Mouse (Mus musculus): ENCODE data around the gene Plpp2. TPM values are rescaled to one million over a fixed set of nuclear protein-coding genes. Genes with fewer than 3 reads are reported as not detected.

Plpp2 gene
- total and polyA plus RNA-seq, 2 experiments from 2014 or later: 5.0 to 11.7 TPM

DNA sequence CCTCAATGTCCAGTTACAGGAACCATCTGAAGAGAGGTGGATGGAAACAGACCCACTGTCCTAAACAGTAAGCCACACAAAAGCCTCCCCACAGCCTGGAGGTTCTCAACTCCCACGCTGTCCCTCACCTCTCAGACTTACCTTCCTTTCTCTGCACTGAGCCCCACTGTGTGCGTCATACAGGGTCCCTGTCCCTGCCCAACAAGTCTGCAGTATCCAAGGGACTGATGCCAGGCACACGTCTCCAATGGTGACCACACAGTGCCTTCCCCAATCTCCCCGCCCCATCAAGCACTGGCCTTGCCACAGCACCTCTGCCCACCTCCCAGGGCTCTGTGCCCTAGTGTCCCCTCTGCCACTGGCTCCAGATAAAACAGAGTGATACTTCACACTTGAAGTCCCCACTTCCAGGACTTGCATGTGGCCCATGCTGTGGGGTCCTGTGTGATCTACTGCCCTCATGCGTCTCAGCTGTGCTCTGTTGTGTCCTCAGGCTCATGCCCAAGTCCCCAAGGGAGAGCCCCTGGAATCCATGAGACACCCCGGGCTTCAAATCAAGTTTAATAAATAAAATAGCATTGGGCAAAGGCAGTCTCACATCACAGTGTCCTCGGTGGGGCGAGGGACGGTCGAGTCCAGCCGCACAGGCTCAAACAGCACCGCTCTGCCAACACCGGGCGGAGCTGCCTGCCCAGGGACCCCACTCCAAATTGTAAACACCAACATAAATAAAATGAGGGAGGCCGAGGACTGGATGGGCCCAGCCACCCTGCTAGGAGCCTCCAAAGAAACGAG, 6.3 kb upstream of the Plpp2 start:
- H3K36me3 ChIP-seq (replicated peaks; ENCODE audit: control insufficient read depth, insufficient read depth, low read length): peaks cover 58% of the 10 kb centered on the region
- 95% methylated on average over 16 of the region's 16 CpGs for WGBS
- ATAC-seq (ENCODE audit: insufficient read depth, low read depth) (no peak), DNase-seq (ENCODE audit: low spot score) (no peak)
- no peak overlapping the region for H3K27ac ChIP-seq (ENCODE audit: low read depth)
- H3K4me2 ChIP-seq (ENCODE audit: low read depth, low read length): no peak overlapping the region
- no peaks in the 10 kb centered on the region for H3K27me3 ChIP-seq (ENCODE audit: control insufficient read depth, insufficient read depth, low read length)
- H3K9ac ChIP-seq (replicated peaks; ENCODE audit: low read depth, low read length): no peak overlapping the region
- TF ChIP-seq EP300 (IDR thresholded peaks at IDR 0.05; ENCODE audit: low read depth) (no peak), CTCF (IDR thresholded peaks at IDR 0.05; ENCODE audit: low read depth) (no peak)
- peaks cover 5% of the 10 kb centered on the region; the same call in 1 of the 2 replicates for H3K4me1 ChIP-seq (ENCODE audit: control insufficient read depth, insufficient read depth)
- no peaks in the 10 kb centered on the region for H3K9me3 ChIP-seq (replicated peaks; ENCODE audit: control insufficient read depth, low read length)
- H3K4me3 ChIP-seq (ENCODE audit: low read depth, low read length): no peak overlapping the region

DNA sequence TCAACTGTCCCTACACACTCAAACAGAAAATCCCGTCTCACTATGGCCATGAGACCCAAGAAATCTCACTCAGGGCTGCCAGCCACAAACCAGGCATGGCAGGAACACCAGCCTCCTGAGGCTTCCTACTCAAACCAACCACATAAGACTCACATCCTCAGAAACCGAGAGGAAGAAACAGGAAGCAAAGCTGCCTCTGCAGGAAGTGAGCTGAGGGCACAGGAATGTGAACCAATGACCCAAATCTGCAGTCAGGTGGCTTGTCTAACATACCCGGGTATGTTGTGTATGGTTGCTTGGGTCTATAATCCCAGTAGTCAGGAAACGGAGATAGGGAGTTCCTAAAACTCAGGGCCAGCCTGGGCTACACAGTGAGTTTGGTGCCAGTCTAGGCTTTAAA, 5.3 kb upstream of the Plpp2 start:
- WGBS: 53% methylated on average over 4 of the region's 4 CpGs
- peaks cover 2% of the 10 kb centered on the region; the same call in 1 of the 2 replicates for H3K4me1 ChIP-seq (ENCODE audit: control insufficient read depth, insufficient read depth)
- peaks cover 9% of the 10 kb centered on the region; the same call in 1 of the 2 replicates for H3K27me3 ChIP-seq (ENCODE audit: control insufficient read depth, insufficient read depth, low read length)
- peaks cover 48% of the 10 kb centered on the region for H3K36me3 ChIP-seq (replicated peaks; ENCODE audit: control insufficient read depth, insufficient read depth, low read length)
- TF ChIP-seq EP300 (IDR thresholded peaks at IDR 0.05; ENCODE audit: low read depth): no peak
- no peak for TF ChIP-seq CTCF (IDR thresholded peaks at IDR 0.05; ENCODE audit: low read depth)
- H3K27ac ChIP-seq (ENCODE audit: low read depth): no peak overlapping the region
- H3K4me2 ChIP-seq (ENCODE audit: low read depth, low read length): no peak overlapping the region
- DNase-seq (ENCODE audit: low spot score) (no peak), ATAC-seq (ENCODE audit: insufficient read depth, low read depth) (no peak)
- H3K4me3 ChIP-seq (ENCODE audit: low read depth, low read length): no peak overlapping the region
- no peak overlapping the region for H3K9ac ChIP-seq (replicated peaks; ENCODE audit: low read depth, low read length)
- H3K9me3 ChIP-seq (replicated peaks; ENCODE audit: control insufficient read depth, low read length): no peaks in the 10 kb centered on the region

DNA sequence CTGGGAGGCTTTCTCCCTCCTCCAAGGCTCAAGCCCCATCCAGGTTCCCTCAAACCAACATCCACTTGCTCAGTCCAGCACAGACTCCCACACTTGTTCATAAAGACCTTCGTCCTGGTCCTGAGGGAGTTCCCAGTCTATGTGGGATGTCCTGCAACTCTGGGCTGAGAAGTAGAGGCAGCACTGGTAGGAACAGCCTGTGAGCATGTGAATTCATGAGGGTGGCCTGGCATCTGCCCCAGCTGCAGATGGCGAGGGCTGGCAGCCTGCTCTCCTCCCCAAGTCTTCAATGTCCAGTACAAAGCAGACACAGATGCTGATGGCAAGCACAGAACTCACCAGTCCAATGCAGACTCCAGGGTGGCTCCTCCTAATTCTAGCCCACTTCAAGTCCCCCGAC, 4.7 kb upstream of the Plpp2 start:
- no peaks in the 10 kb centered on the region for H3K9me3 ChIP-seq (replicated peaks; ENCODE audit: control insufficient read depth, low read length)
- H3K27ac ChIP-seq (ENCODE audit: low read depth): no peak overlapping the region
- H3K4me3 ChIP-seq (ENCODE audit: low read depth, low read length): no peak overlapping the region
- DNase-seq (ENCODE audit: low spot score) (no peak), ATAC-seq (ENCODE audit: insufficient read depth, low read depth) (no peak)
- no peak overlapping the region for H3K4me2 ChIP-seq (ENCODE audit: low read depth, low read length)
- no peak overlapping the region for H3K9ac ChIP-seq (replicated peaks; ENCODE audit: low read depth, low read length)
- TF ChIP-seq EP300 (IDR thresholded peaks at IDR 0.05; ENCODE audit: low read depth): no peak
- TF ChIP-seq CTCF (IDR thresholded peaks at IDR 0.05; ENCODE audit: low read depth): no peak
- H3K4me1 ChIP-seq (ENCODE audit: control insufficient read depth, insufficient read depth): peaks cover 8% of the 10 kb centered on the region
- H3K36me3 ChIP-seq (replicated peaks; ENCODE audit: control insufficient read depth, insufficient read depth, low read length): peaks cover 42% of the 10 kb centered on the region
- WGBS: 79% methylated on average over 3 of the region's 3 CpGs
- peaks cover 9% of the 10 kb centered on the region; the same call in 1 of the 2 replicates for H3K27me3 ChIP-seq (ENCODE audit: control insufficient read depth, insufficient read depth, low read length)

GRCm38 (mm10) chr10:79537781-79538180, 4.2 kb upstream of the Plpp2 start:
- DNase-seq (ENCODE audit: low spot score): no peak

GRCm38 (mm10) chr10:79537271-79537670, 3.7 kb upstream of the Plpp2 start:
- DNase-seq (ENCODE audit: low spot score) (no peak), ATAC-seq (ENCODE audit: insufficient read depth, low read depth) (no peak)
- H3K36me3 ChIP-seq (replicated peaks; ENCODE audit: control insufficient read depth, insufficient read depth, low read length): peaks cover 32% of the 10 kb centered on the region
- H3K27ac ChIP-seq (ENCODE audit: low read depth): no peak overlapping the region
- TF ChIP-seq CTCF (IDR thresholded peaks at IDR 0.05; ENCODE audit: low read depth) (no peak), EP300 (IDR thresholded peaks at IDR 0.05; ENCODE audit: low read depth) (no peak)
- no peak overlapping the region for H3K4me3 ChIP-seq (ENCODE audit: low read depth, low read length)
- H3K27me3 ChIP-seq (ENCODE audit: control insufficient read depth, insufficient read depth, low read length): peaks cover 9% of the 10 kb centered on the region; the same call in 1 of the 2 replicates
- WGBS: 85% methylated on average over 7 of the region's 7 CpGs
- H3K9ac ChIP-seq (replicated peaks; ENCODE audit: low read depth, low read length): no peak overlapping the region
- H3K4me2 ChIP-seq (ENCODE audit: low read depth, low read length): no peak overlapping the region
- no peaks in the 10 kb centered on the region for H3K9me3 ChIP-seq (replicated peaks; ENCODE audit: control insufficient read depth, low read length)
- peaks cover 10% of the 10 kb centered on the region for H3K4me1 ChIP-seq (ENCODE audit: control insufficient read depth, insufficient read depth)

More at GRCm38 (mm10) chr10:79537781-79538180, 4.2 kb upstream of the Plpp2 start:
- H3K4me3 ChIP-seq (ENCODE audit: low read depth, low read length): no peak overlapping the region
- H3K4me2 ChIP-seq (ENCODE audit: low read depth, low read length): no peak overlapping the region
- no peak overlapping the region for H3K27ac ChIP-seq (ENCODE audit: low read depth)
- peaks cover 37% of the 10 kb centered on the region for H3K36me3 ChIP-seq (replicated peaks; ENCODE audit: control insufficient read depth, insufficient read depth, low read length)
- H3K9me3 ChIP-seq (replicated peaks; ENCODE audit: control insufficient read depth, low read length): no peaks in the 10 kb centered on the region
- ATAC-seq (ENCODE audit: insufficient read depth, low read depth): no peak
- no peak for TF ChIP-seq CTCF (IDR thresholded peaks at IDR 0.05; ENCODE audit: low read depth)
- no peak for TF ChIP-seq EP300 (IDR thresholded peaks at IDR 0.05; ENCODE audit: low read depth)
- 83% methylated on average over 2 of the region's 2 CpGs for WGBS
- no peak overlapping the region for H3K9ac ChIP-seq (replicated peaks; ENCODE audit: low read depth, low read length)
- peaks cover 9% of the 10 kb centered on the region; the same call in 1 of the 2 replicates for H3K27me3 ChIP-seq (ENCODE audit: control insufficient read depth, insufficient read depth, low read length)
- H3K4me1 ChIP-seq (ENCODE audit: control insufficient read depth, insufficient read depth): peaks cover 10% of the 10 kb centered on the region
